Mouse (Mus musculus) stomach, postnatal 0 days (tissue): ENCODE data around the gene Eif2b2. TPM values are rescaled to one million over a fixed set of nuclear protein-coding genes. Genes with fewer than 3 reads are reported as not detected.
A peak's percentile ranks its signal among the peaks of the same experiment; 100 is the strongest.

ENCODE experiments used
- ATAC-seq: fragments of 200-750 bp; cut with Nextera tagmentation; 2 replicates; pipeline ENCODE4 v1.8.0; 2017; ENCODE audit not compliant: low FRiP score, low TSS enrichment
- DNase-seq: peaks from one replicate; pipeline ENCODE4 v3.0.0-alpha.2; 2016; ENCODE audit warnings: low spot score
- H3K27ac ChIP-seq: fragments of 300-500 bp; sonication (generic); replicated peaks from 2 replicates; pipeline ENCODE4 v1.5.1; 2014; ENCODE audit warnings: mild to moderate bottlenecking, control low read depth
- H3K27me3 ChIP-seq: fragments of 300-500 bp; sonication (generic); 2 replicates; pipeline ENCODE4 v1.6.1; 2014; ENCODE audit warnings: low read length; ENCODE audit not compliant: control insufficient read depth, insufficient read depth
- H3K36me3 ChIP-seq: fragments of 300-500 bp; sonication (generic); 2 replicates; pipeline ENCODE4 v1.6.1; 2014; ENCODE audit warnings: low read length, mixed read lengths; ENCODE audit not compliant: control insufficient read depth, insufficient read depth
- H3K4me1 ChIP-seq: fragments of 300-500 bp; sonication (generic); replicated peaks from 2 replicates; pipeline ENCODE4 v1.6.1; 2014; ENCODE audit warnings: antibody characterized with exemption; ENCODE audit not compliant: control insufficient read depth, insufficient read depth
- H3K4me2 ChIP-seq: fragments of 300-500 bp; sonication (generic); replicated peaks from 2 replicates; pipeline ENCODE4 v1.6.1; 2014; ENCODE audit warnings: low read depth, mild to moderate bottlenecking, control low read depth, moderate library complexity
- H3K4me3 ChIP-seq: fragments of 300-500 bp; sonication (generic); 2 replicates; pipeline ENCODE4 v1.5.1; 2014; ENCODE audit warnings: low read depth, low read length, control low read depth
- H3K9ac ChIP-seq: fragments of 300-500 bp; sonication (generic); 2 replicates; pipeline ENCODE4 v1.6.1; 2014; ENCODE audit warnings: mild to moderate bottlenecking, low read length, control low read depth, mixed read lengths
- H3K9me3 ChIP-seq: fragments of 300-500 bp; sonication (generic); 2 replicates; pipeline ENCODE4 v1.6.1; 2016; ENCODE audit warnings: low read length; ENCODE audit not compliant: control insufficient read depth
- CTCF ChIP-seq: IDR thresholded peaks from 2 replicates; pipeline ENCODE4 v1.5.1; 2016; ENCODE audit warnings: antibody characterized with exemption, low read depth, mild to moderate bottlenecking, moderate library complexity
- EP300 ChIP-seq: optimal IDR thresholded peaks from 2 replicates; pipeline ENCODE3; 2016; ENCODE audit warnings: antibody characterized with exemption
- WGBS: fragments of 180-500 bp; shearing (Covaris S2); extraction: QIAGEN DNeasy Blood & Tissue Kit; methylation state at CpG from one replicate; pipeline ENCODE4 v1.1.7; 2014; 5-methylcytosine and 5-hydroxymethylcytosine counted together
- polyA plus RNA-seq: library from polyadenylated mRNA; unstranded; fragments of >200 nt; fragmentation: Nextera tagmentation; extraction: Ambion mirVana; gene quantifications from 2 replicates; pipeline ENCODE4 v1.2.1, GENCODE M21; 2015

Gene Eif2b2
- polyA plus RNA-seq, 1 experiment from 2014 or later, result 58.7 TPM

DNA sequence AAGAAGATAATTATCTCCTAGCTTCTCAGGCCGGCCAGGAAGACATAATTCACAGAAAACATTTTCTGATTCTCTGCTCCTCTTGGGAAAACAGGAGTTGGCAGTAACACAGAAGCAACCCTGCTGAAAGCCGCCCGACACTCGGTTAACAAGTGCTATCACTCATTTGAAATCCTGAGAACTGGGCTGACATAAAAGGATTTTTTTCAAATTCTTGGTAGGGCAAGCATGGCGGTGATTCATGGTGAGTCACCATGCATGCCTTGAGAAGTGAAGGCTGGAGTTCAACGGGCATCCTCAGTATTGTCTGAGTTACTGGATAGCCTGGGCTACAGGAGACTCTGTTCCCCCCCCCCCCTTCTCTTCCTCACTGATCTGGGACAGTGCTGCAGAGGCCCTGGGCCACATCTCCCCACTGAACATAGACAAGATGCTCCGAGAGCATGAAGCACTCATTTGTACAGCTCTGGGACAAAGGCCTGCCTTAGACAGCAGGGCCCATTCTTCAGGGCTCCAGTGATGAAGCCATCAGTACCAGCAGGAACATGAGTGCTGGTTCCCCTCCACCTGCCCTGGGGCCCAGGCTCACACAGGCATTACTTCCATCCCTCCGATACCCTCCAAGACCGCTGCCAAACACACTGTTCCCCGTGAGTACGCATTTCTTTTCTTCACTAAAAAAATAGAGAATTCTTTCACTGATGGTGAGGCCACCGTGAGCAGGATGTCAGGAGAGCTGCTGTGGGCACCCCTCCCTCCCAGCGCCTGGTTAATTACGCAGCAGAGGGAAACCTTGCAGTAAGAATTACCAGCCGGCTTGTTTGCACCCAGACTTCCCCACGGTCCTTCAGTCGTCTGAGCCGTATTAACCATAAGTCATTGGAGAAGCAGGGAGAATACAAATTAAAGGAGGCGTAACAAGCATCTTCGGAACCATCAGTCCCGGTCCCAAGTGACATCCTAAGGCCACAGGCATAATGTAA lies 14.4 kb downstream of the Eif2b2 start:
- 72% methylated on average over 21 of the region's 21 CpGs for WGBS

DNA sequence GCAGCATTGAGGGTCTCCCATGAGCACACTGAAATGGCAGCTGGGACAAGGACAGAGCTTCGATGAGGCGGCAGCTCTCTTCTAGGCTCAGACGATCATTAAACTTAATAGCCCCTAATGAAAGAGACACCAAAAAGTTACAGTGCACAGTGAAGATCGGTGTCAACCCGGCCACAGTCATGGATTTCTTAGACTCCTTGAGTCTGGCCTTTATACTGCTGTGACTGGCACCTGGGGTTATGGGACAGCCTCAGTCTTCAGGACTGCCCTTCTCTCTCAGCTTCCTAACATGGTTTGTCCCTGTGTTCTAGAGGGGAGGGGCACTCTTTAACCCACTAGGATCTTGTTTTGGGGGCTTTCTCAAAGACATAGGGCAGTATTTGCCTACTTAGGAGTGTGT lies 18.3 kb downstream of the Eif2b2 start:
- H3K4me3 ChIP-seq, result no peak overlapping the region
- H3K9ac ChIP-seq, result no peak overlapping the region
- ATAC-seq (no peak), DNase-seq (no peak)
- H3K4me1 ChIP-seq, result no peaks in the 10 kb centered on the region
- no peak for TF ChIP-seq EP300
- no peak for TF ChIP-seq CTCF
- no peak overlapping the region for H3K27ac ChIP-seq
- no peaks in the 10 kb centered on the region for H3K36me3 ChIP-seq
- H3K27me3 ChIP-seq, result no peaks in the 10 kb centered on the region
- no peak overlapping the region for H3K4me2 ChIP-seq
- WGBS, result 94% methylated on average over 5 of the region's 5 CpGs
- no peaks in the 10 kb centered on the region for H3K9me3 ChIP-seq

More for the DNA sequence above, 14.4 kb downstream of the Eif2b2 start:
- ATAC-seq (no peak), DNase-seq (no peak)
- H3K36me3 ChIP-seq, result no peaks in the 10 kb centered on the region
- H3K4me3 ChIP-seq, result no peak overlapping the region
- H3K27ac ChIP-seq, result no peak overlapping the region
- H3K4me2 ChIP-seq, result no peak overlapping the region
- H3K27me3 ChIP-seq, result no peaks in the 10 kb centered on the region
- no peak overlapping the region for H3K9ac ChIP-seq
- TF ChIP-seq EP300 (no peak), CTCF (no peak)
- no peaks in the 10 kb centered on the region for H3K9me3 ChIP-seq
- no peaks in the 10 kb centered on the region for H3K4me1 ChIP-seq

DNA sequence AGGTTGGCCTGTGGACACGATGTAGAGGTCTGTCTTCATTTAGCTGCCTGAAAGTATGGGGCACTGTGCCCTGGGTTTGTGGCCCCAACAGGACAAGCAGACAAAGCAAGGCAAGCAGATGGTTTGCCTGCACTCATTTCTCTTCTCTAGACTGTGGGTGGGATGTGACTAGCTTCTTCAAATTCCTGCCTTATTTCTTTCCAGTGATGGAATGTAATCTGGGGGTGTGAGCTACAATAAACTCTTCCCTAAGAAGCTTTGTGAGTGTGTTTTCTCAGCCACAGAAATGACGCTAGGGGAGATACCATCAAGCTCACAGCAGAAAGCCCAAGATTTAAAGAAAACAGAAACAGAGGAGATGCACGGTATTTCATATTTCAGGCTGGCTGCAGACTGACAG lies 32.8 kb downstream of the Eif2b2 start:
- Histone ChIP-seq H3K9ac (no peak overlapping the region), H3K4me3 (no peak overlapping the region), H3K36me3 (no peaks in the 10 kb centered on the region), H3K27me3 (no peaks in the 10 kb centered on the region), H3K4me1 (no peaks in the 10 kb centered on the region), H3K27ac (no peak overlapping the region), H3K4me2 (no peak overlapping the region), H3K9me3 (no peaks in the 10 kb centered on the region)
- ATAC-seq (no peak), DNase-seq (no peak)
- TF ChIP-seq CTCF, result no peak
- no peak for TF ChIP-seq EP300
- 79% methylated on average over 3 of the region's 3 CpGs for WGBS

DNA sequence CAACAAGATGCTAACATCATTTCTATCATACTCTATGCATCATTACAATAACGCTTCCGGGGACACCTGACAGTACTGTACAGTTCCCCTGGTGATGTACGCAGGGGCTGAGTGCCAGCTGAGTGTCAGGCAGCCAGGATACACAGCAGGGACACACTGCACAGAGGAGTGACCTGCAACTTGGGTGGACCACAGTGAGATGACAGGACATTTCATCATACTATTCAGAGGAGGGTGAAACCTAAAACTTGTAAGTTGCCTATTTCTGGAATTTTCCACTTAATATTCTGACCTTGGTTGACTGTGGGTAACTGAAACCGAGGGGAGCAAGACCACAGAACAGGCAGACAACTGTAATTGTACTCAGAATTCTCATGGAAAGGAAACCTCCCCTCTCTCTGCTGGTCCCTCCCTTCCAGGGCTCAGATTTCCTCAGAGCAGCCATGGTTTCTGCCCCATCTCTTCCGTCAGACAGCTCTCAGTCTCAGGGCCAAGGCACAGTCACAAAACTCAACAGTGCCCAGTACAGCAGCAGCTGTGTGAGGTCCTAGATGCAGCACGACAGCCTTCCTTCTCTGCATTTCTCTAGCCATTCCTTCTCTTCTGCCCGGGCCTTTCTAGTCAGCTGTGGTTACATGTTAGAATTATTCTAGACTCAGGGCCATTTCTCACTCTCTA lies 36.9 kb downstream of the Eif2b2 start:
- WGBS, result 59% methylated on average over 7 of the region's 7 CpGs

DNA sequence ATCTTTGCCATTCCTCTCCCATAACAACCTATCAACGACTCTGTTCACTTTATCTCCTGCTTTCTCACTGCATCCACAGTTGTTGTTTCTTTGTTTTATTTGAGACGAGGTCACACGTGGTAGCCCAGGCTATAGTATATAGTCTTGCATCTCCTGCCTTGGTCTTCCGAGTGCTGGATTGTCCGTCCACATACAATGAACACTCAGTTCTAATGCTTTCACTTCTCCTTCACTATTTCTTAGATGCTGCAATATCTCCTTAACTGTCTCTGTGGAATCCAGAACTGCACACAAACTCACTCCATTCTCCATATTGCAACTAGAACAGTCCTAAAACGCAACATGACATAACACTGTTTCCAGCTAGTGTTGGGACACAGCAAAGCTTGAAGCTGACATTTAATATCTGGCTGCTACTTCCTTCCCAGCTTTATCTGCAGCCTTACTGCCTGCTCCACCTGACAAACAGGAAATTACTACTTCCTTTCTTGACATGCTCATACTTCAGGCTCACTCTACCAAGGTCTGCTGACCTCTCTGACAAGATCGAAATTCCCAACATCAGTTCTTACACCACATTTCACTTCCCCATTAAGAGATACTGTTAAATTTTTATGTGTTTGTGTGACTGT lies 37.8 kb downstream of the Eif2b2 start:
- H3K27ac ChIP-seq, result no peak overlapping the region
- H3K36me3 ChIP-seq, result no peaks in the 10 kb centered on the region
- ATAC-seq (peak; percentile 67), DNase-seq (no peak)
- TF ChIP-seq CTCF, result no peak
- TF ChIP-seq EP300, result no peak
- no peak overlapping the region for H3K4me2 ChIP-seq
- H3K4me3 ChIP-seq, result no peak overlapping the region
- no peaks in the 10 kb centered on the region for H3K9me3 ChIP-seq
- no peaks in the 10 kb centered on the region for H3K27me3 ChIP-seq
- 78% methylated on average over 7 of the region's 7 CpGs for WGBS
- no peaks in the 10 kb centered on the region for H3K4me1 ChIP-seq
- H3K9ac ChIP-seq, result no peak overlapping the region

More for the DNA sequence above, 36.9 kb downstream of the Eif2b2 start:
- no peaks in the 10 kb centered on the region for H3K4me1 ChIP-seq
- H3K4me2 ChIP-seq, result no peak overlapping the region
- H3K27ac ChIP-seq, result no peak overlapping the region
- H3K36me3 ChIP-seq, result no peaks in the 10 kb centered on the region
- H3K9ac ChIP-seq, result no peak overlapping the region
- DNase-seq, result no peak
- TF ChIP-seq EP300, result no peak
- TF ChIP-seq CTCF, result no peak
- ATAC-seq, result no peak
- no peaks in the 10 kb centered on the region for H3K9me3 ChIP-seq
- no peaks in the 10 kb centered on the region for H3K27me3 ChIP-seq
- no peak overlapping the region for H3K4me3 ChIP-seq
